Mouse (Mus musculus) liver, embryonic 14.5 days (tissue): ENCODE data around the gene Pqlc3.

ENCODE experiments used
- CTCF ChIP-seq: IDR thresholded peaks from 2 replicates; pipeline ENCODE4 v1.5.1; 2016; ENCODE audit warnings: antibody characterized with exemption, low read depth, control low read depth
- EP300 ChIP-seq: IDR thresholded peaks from 2 replicates; pipeline ENCODE4 v1.6.1; 2016; ENCODE audit warnings: antibody characterized with exemption, low read depth

DNA sequence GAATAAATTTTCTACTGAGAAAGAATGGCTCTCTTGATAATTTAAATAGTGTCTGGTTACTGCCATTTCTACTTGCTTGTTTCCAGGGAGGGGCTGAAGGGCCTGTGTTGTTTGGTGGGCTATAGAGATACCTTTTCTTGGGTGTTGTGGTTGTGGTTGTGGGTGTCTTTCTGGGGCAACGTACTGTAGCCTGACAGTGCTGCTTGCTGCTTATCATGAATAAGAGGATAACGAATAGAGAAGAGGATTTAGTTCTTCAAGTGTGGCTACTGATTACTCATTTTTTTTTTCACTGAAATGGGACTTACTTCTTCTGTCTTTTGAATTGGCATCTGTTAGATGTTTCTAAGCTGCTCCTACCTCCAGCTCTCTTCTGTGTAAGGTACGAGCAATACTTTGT is 58.2 kb downstream of the Pqlc3 start:
- TF ChIP-seq CTCF = no peak
- TF ChIP-seq EP300 = no peak
